Mouse (Mus musculus) forebrain, embryonic 16.5 days (tissue): ENCODE measurements around the gene Crnkl1. TPM values are rescaled to one million over a fixed set of nuclear protein-coding genes. Genes with fewer than 3 reads are reported as not detected.

Experiments
- ATAC-seq: fragments of 200-750 bp; cut with Nextera tagmentation; 2 replicates; pipeline ENCODE4 v1.8.0; 2017; ENCODE audit warnings: mild to moderate bottlenecking, moderate library complexity
- H3K27ac ChIP-seq: fragments of 300-500 bp; sonication (generic); 2 replicates; pipeline ENCODE4 v1.5.1; 2014; ENCODE audit warnings: low read length, control low read depth
- H3K27me3 ChIP-seq: fragments of 300-500 bp; sonication (generic); replicated peaks from 2 replicates; pipeline ENCODE4 v1.6.1; 2014; ENCODE audit warnings: low read length; ENCODE audit not compliant: control insufficient read depth, insufficient read depth
- H3K36me3 ChIP-seq: fragments of 300-500 bp; sonication (generic); 2 replicates; pipeline ENCODE4 v1.6.1; 2014; ENCODE audit not compliant: control insufficient read depth, insufficient read depth
- H3K4me1 ChIP-seq: fragments of 300-500 bp; sonication (generic); replicated peaks from 2 replicates; pipeline ENCODE4 v1.6.1; 2014; ENCODE audit warnings: low read length; ENCODE audit not compliant: control insufficient read depth, insufficient read depth
- H3K4me2 ChIP-seq: fragments of 300-500 bp; sonication (generic); 2 replicates; pipeline ENCODE4 v1.6.1; 2014; ENCODE audit warnings: mild to moderate bottlenecking, low read length, control low read depth
- H3K4me3 ChIP-seq: fragments of 300-500 bp; sonication (generic); replicated peaks from 2 replicates; pipeline ENCODE4 v1.5.1; 2014; ENCODE audit warnings: mild to moderate bottlenecking, low read length, control low read depth
- H3K9ac ChIP-seq: fragments of 300-500 bp; sonication (generic); replicated peaks from 2 replicates; pipeline ENCODE4 v1.6.1; 2014; ENCODE audit warnings: low read depth, low read length, control low read depth
- H3K9me3 ChIP-seq: fragments of 300-500 bp; sonication (generic); 2 replicates; pipeline ENCODE4 v1.6.1; 2016; ENCODE audit warnings: low read length; ENCODE audit not compliant: control insufficient read depth
- WGBS: fragments of 180-500 bp; shearing (Covaris S2); extraction: QIAGEN DNeasy Blood & Tissue Kit; methylation state at CpG from one replicate; pipeline ENCODE4 v1.1.7; 2014; 5-methylcytosine and 5-hydroxymethylcytosine counted together
- polyA plus RNA-seq: library from polyadenylated mRNA; unstranded; fragments of >200 nt; fragmentation: Nextera tagmentation; extraction: Ambion mirVana; gene quantifications from 2 replicates; pipeline ENCODE4 v1.2.1, GENCODE M21; 2015

The Crnkl1 gene
- polyA plus RNA-seq, 1 experiment from 2014 or later, result 33.8 TPM

DNA sequence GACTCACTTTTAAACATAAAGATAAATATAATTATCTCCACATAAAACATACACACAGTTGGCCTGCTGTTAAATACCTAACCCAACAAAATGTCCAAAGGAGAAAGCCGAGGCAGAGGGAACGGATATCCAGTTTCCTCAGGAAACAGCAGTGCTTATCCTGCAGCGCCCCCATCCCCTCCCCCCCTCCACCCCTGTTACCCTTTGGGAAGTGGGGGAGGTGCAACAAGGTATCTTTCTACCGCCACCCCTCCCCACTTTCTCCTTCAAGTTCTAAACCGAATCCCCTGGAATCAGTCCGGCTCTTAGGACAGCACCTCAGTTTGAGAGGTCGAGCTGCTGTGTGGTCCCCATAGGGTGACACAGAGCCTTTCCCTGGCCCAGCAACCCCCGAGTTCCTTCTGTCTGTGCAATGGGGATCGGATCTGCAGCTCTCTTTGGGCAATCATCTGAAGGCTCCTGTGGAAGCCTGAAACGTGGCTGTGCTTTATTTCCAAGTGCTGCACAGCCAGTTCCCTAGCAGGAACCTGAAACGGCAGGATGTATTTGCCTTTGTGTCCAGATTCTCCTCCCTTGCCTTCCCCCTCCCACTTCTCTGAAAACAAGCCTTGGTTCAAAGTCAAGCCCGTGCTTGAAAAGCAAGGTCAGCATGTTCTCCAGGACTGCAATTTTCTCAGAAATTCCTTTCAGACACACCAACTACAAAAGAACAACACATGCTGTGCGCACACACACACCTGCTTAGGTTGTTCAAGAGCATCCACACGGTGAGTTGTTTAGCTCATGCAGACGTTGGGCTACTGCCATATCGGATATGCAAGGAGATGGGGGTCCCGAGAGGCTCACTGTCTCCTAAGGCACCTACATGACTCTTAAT lies 50.5 kb downstream of the Crnkl1 start:
- Histone ChIP-seq H3K4me3 (no peak overlapping the region), H3K4me1 (peaks cover under 1% of the 10 kb centered on the region; the same call in 1 of the 2 replicates), H3K9ac (no peak overlapping the region), H3K27me3 (no peaks in the 10 kb centered on the region), H3K9me3 (no peaks in the 10 kb centered on the region), H3K36me3 (no peaks in the 10 kb centered on the region), H3K27ac (0 out of 2 replicates have a peak overlapping the region, but pooled peaks have one; percentile 25), H3K4me2 (no peak overlapping the region)
- no peak for ATAC-seq
- 42% methylated on average over 17 of the region's 17 CpGs for WGBS

DNA sequence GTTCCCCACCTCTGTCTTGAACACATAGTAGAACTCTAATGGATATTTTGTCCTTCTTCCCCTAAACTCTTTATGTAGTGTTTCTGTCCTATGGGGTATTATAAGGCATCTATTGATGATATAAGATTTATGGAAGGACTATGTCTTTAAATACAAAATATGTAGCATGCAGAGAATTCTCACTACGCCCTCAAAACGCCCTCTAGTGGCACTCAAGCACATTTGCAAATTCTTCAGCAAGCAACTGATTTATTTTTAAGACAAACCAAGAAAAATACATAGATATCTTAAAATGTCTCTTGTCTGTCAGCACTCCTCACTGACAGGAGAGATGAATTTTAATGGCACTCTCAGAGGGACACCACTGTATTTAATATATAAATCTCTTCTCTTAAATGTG lies 52.4 kb downstream of the Crnkl1 start:
- no peak overlapping the region for H3K9ac ChIP-seq
- ATAC-seq, result no peak
- H3K36me3 ChIP-seq, result no peaks in the 10 kb centered on the region
- 14% methylated on average over 2 of the region's 2 CpGs for WGBS
- no peaks in the 10 kb centered on the region for H3K27me3 ChIP-seq
- no peak overlapping the region for H3K4me2 ChIP-seq
- no peak overlapping the region for H3K4me3 ChIP-seq
- H3K4me1 ChIP-seq, result no peaks in the 10 kb centered on the region
- no peak overlapping the region for H3K27ac ChIP-seq
- H3K9me3 ChIP-seq, result no peaks in the 10 kb centered on the region

GRCm38 (mm10) chr2:145881932-145882331 lies 52.9 kb downstream of the Crnkl1 start:
- Histone ChIP-seq H3K4me2 (no peak overlapping the region), H3K27me3 (no peaks in the 10 kb centered on the region), H3K4me3 (no peak overlapping the region), H3K9me3 (no peaks in the 10 kb centered on the region), H3K27ac (no peak overlapping the region), H3K9ac (no peak overlapping the region), H3K4me1 (no peaks in the 10 kb centered on the region), H3K36me3 (no peaks in the 10 kb centered on the region)
- 86% methylated on average over 5 of the region's 5 CpGs for WGBS
- ATAC-seq, result no peak

DNA sequence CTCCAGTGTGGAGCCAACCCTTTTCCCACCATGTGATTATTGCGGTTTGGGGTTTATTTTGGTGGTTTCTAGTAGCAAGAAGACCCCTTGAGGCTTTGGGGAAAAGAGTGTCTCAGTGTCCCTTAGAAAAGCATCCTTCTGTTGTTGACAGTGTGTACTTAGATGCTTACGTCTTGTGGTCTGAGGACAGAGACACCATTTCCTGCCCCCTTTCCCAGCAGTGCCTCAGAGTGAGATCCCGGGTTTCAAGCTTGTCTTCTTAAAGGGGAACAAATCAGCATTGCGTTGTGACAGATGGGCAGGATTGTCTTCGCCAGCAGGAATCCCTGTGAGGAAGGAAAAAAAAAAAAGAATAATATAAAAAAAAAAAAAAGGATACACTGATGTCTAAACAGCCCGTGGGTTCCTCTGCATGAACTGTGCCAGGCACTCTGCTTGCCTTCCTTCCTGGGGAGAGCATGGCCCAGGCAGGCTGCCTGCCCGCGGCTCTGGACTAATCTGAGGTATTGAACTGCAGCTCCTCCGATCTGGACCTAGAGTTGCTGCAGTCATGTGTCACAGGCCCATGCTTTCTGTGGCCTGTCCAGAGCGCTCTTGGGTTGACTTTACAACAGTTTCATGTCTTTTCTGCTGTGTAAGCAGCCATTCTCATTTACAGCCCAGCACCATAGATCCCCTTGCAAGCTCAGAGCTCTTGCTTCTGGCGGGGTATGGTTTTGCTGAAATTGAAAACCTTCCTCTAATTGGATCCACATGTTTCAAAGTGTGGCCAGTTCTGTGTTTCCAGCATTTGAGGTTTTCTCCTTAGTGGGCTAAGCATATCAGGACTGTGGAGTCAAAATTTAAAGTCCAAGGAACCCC lies 53.7 kb downstream of the Crnkl1 start:
- ATAC-seq, result no peak
- Histone ChIP-seq H3K4me3 (no peak overlapping the region), H3K9me3 (no peaks in the 10 kb centered on the region), H3K27me3 (no peaks in the 10 kb centered on the region), H3K36me3 (no peaks in the 10 kb centered on the region), H3K4me1 (no peaks in the 10 kb centered on the region), H3K4me2 (no peak overlapping the region), H3K9ac (no peak overlapping the region), H3K27ac (no peak overlapping the region)
- whole genome bisulfite sequencing, result 78% methylated on average over 11 of the region's 11 CpGs

DNA sequence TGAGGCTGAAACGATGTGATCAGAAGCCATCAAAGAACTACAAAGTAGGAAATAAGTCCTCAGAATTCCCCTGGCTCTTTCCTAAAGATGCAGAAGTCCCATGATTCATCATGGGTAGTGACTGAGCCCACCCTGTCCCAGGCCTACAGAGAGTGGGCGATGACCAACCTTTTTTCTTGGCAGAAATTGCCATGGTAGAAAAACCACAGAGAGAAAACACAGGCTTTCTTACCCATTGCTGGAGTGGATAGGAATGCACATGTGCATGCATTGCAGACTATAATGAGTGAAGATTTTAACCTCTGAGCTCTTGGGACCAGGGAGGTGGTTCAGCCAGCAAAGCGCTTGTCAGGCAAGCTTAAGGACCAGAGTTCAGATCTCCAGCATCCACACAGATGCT lies 57.6 kb downstream of the Crnkl1 start:
- Histone ChIP-seq H3K27me3 (no peaks in the 10 kb centered on the region), H3K4me1 (no peaks in the 10 kb centered on the region), H3K4me2 (no peak overlapping the region), H3K4me3 (no peak overlapping the region), H3K27ac (no peak overlapping the region), H3K36me3 (no peaks in the 10 kb centered on the region), H3K9me3 (no peaks in the 10 kb centered on the region), H3K9ac (no peak overlapping the region)
- WGBS, result 91% methylated on average over 3 of the region's 3 CpGs
- no peak for ATAC-seq

DNA sequence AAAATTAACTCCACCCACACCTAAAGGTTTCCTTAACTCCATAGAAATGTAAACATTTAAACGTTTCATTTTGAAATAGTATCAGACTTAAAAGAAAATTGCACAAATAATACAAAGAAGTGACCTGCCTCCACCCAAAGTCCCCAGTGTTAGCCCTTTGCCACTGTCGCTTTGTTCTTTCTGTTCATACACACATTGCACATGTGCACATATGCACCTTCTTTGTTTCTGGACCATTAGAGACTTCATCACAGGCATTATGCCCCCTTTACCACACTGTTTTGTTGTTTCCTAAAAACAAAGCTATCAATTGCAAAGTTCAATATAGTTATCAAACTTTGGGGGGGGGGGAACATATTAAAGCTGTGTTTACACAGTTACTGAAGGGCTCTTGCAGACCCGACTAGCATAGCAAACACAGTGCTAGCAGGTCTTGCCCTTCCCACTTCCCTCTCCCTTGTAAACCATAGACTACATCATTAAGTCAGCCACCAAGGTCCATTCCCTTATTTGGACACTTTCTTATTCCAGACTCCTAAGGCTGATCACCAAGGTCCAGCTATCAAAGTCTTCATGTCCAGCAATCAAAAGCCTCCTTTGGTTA lies 59.8 kb downstream of the Crnkl1 start:
- Histone ChIP-seq H3K9ac (no peak overlapping the region), H3K4me1 (no peaks in the 10 kb centered on the region), H3K27ac (no peak overlapping the region), H3K9me3 (no peaks in the 10 kb centered on the region), H3K4me3 (no peak overlapping the region), H3K36me3 (no peaks in the 10 kb centered on the region), H3K27me3 (no peaks in the 10 kb centered on the region), H3K4me2 (no peak overlapping the region)
- WGBS, result 77% methylated on average over 3 of the region's 3 CpGs
- ATAC-seq, result no peak

DNA sequence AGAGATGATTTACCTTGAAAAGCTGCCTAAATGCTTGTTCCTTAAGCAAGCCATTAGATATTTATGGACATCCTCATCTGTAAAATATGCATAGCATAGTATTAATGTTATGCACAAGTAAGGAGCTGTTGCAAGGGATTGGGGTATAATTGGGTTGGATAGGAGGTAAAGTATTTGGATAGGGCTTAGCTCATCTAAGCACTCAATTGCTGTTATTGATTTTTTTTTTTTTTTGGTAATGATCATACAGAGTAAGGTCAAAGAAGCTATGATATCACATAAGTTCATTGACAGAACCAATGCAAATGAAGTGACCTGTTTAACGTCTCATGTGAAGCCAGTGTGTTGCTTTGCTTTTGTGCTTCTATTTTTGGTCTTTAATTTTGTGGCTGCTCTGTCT lies 60.9 kb downstream of the Crnkl1 start:
- no peak for ATAC-seq
- Histone ChIP-seq H3K4me3 (no peak overlapping the region), H3K4me1 (no peaks in the 10 kb centered on the region), H3K4me2 (no peak overlapping the region), H3K9me3 (no peaks in the 10 kb centered on the region), H3K36me3 (no peaks in the 10 kb centered on the region), H3K27ac (no peak overlapping the region), H3K27me3 (no peaks in the 10 kb centered on the region), H3K9ac (no peak overlapping the region)
- WGBS, result 60% methylated on average over 1 of the region's 1 CpGs

- Histone ChIP-seq H3K9ac (no peak overlapping the region), H3K27me3 (no peaks in the 10 kb centered on the region), H3K9me3 (no peaks in the 10 kb centered on the region), H3K4me2 (no peak overlapping the region), H3K4me1 (no peaks in the 10 kb centered on the region), H3K27ac (no peak overlapping the region), H3K4me3 (no peak overlapping the region), H3K36me3 (no peaks in the 10 kb centered on the region)
- no peak for ATAC-seq
- 95% methylated on average over 1 of the region's 1 CpGs for WGBS
Measured at GRCm38 (mm10) chr2:145872099-145872498, 62.7 kb downstream of the Crnkl1 start.

GRCm38 (mm10) chr2:145871308-145871707 lies 63.5 kb downstream of the Crnkl1 start:
- no peak overlapping the region for H3K4me2 ChIP-seq
- no peaks in the 10 kb centered on the region for H3K27me3 ChIP-seq
- H3K4me1 ChIP-seq, result no peaks in the 10 kb centered on the region
- no peak overlapping the region for H3K27ac ChIP-seq
- ATAC-seq, result no peak
- H3K9ac ChIP-seq, result no peak overlapping the region
- H3K4me3 ChIP-seq, result no peak overlapping the region
- H3K9me3 ChIP-seq, result no peaks in the 10 kb centered on the region
- 75% methylated on average over 4 of the region's 4 CpGs for WGBS
- H3K36me3 ChIP-seq, result no peaks in the 10 kb centered on the region
